Mouse (Mus musculus) frontal cortex, adult 2 months (tissue): ENCODE data around the gene Efna4. TPM values are rescaled to one million over a fixed set of nuclear protein-coding genes. Genes with fewer than 3 reads are reported as not detected.
A peak's percentile ranks its signal among the peaks of the same experiment; 100 is the strongest.

ENCODE experiments used
- DNase-seq, 2 experiments: peaks; one replicate each; pipeline ENCODE4 v3.0.0; 2022; ENCODE audit warnings: low spot score in 1 of 2; ENCODE audit errors: extremely low spot score in 1 of 2
- polyA plus RNA-seq: library from polyadenylated mRNA; depleted of rRNA; stranded (reverse); fragments of >200 nt; gene quantifications from 2 replicates; pipeline ENCODE4 v1.2.3, GENCODE M21; 2012

Gene Efna4
- polyA plus RNA-seq, 1 experiment: 1.2 TPM

DNA sequence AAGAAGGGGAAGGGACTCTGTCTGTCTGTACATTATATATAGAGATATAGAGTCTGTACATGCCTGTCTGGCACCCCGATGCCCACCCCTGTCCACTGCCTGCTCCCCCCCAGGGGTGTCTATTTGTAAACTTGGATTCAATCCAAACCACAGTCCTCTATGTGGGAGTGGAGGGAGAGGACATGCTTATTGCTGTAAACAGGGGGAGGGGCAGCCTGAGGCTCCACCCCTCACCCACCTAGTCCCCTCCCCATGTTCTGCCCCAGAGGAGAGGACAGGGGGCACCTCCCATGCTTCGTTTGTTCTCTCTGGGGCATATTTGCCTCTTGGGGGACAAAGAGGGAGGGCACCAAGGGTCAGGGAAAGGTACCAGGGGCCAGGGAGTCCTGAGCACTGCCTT is 23.0 kb downstream of the Efna4 start:
- no peak for DNase-seq

DNA sequence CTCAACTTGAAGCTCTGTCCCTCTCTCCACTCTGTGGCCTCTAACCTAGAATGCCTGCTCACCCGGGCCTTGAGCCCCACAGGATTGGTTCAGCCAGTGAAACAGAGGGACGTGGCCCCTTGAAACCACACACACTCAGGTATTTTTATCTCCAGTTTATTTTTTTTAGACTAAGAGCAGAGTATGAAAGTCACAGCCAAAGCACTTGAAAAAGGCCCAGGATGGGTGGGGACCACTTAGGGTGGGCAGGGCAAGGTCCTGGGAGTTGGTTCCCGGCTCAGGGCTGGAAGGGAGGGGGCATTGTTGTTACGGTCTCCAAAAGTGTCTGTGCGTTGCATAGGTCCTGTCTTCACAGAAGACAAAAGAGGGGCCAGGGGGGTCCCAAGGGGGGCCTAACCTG is 23.5 kb downstream of the Efna4 start:
- no peak for DNase-seq

DNA sequence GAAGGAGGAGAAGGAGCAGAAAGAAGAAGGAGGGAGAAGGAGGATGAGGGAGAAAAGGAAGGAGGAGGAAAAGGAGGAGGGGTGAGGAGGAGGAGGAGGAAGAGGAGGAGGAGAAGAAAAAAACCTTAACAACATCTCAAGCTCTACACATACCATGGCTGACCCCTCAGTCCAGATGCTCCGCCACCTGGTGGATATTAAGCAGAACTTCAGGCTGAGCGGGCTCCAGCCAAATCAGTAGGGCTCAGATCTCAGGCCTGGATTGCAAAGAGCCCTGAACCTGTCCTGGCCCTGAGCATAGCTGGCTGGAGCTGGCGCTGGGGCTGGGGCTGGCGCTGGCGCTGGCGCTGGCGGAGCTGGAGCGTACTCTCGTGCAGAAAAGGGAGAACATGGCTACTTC is 29.7 kb downstream of the Efna4 start:
- DNase-seq: peak in 1 of 2 experiments; percentile 78

DNA sequence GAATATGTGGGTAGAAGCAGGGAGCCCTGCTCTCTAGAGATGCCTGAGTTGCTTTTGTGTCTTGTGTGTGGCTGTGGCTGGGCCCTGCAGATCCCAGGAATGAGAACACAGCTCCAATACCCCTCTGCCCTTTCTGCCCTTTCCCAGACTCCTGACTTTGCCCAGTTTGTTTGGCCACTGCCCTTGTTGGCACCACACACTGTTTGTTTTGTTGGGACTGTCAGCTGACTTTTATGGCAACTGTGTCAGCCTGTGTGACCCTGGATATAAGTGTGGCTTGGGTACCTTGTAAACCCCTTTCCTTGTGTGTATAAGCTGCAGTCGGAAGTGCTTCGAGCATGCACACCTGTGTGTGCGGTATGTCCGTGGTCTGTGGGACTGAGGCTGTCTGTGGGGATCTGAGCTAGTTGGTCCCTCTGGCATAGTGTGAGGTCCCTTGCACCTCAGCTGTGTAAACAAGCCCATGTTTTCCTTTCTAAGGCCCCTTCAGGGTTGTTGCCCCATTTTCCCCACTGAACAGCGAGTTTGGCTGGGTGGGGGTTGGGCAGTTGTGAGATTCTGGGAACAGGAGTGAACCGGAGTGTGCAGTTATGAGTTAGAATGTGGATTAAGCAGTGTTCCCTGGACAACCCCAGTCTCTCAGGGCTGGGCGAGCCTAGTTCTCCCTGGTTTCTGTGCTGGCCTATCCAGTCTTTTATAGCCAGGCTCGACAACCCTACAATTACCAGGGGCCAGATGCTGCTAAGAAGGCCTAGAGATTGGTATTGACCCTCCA is 32.1 kb downstream of the Efna4 start:
- DNase-seq: no peak

DNA sequence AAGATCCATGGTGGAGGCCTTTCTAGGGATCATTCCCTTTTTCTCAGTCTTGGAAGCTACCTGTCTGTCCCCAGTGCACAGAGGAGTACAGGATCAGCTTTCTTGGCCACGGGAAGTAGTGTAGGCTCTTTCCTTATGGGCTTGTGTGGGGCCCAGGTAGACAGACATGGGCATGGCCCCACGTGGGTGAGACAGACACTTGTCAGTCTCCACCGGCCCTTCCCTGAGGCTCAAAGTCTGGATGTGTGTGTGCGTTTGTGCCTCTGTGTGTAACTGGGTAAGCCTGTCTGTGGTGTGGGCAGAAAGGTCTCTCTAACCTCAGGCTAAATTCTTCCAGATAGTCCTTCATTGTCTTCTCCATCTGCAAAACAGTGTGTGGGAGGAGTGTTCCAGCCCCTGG is 32.7 kb downstream of the Efna4 start:
- no peak for DNase-seq

DNA sequence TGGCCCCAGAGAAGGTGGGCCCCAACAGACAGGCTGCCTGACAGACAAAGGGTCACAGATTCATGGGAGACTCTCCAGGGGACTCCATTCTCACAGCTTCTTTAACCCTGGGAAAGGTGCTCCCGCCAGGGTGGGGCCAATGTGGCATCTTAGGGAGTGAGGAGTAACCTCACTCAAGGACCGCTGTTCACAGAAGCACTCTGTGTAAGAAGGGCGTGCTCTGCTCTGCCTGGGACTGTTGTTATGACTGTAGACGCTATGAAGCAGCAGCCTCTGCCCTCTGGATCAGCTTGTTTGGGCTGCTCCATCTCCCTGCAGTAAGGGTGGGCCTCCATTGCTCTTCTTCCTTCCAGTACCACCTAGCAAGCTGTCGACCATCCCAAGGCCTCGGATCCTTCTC is 33.4 kb downstream of the Efna4 start:
- no peak for DNase-seq

DNA sequence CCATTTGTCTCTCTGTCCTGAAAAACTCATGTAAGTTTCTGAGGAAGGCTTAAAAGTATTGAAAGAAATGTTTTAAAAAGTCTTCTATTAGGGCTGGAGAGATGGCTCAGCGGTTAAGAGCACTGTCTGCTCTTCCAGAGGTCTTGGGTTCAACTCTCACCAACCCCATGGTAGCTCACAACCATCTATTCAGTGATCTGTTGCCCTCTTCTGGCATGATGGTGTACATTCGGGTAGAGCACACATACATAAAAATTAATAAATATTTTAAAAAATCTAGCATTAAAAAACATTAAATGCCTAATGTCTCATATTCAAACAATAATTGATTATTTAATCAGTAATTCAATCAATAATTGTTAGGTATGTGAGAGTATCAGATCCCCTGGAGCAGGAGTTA is 37.3 kb downstream of the Efna4 start:
- no peak for DNase-seq

DNA sequence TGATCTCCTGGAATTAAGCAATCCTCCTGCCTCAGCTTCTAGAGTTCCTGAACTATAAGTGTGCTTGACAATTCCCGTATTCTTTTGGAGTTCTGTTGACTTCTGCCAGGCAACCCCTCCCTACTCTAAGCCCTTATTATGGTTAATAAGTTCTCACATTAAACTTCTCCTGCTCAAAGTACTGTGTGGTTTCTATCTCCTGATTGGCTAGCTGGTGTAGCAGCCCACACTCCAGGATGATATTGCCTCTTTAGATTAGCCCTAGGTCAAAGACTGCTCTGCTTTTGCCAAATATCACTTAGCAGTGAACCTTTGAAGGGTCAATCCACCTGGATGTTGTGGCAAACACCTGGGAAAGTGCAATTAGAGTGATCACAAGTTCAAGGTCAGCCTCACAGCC is 37.8 kb downstream of the Efna4 start:
- no peak for DNase-seq

DNA sequence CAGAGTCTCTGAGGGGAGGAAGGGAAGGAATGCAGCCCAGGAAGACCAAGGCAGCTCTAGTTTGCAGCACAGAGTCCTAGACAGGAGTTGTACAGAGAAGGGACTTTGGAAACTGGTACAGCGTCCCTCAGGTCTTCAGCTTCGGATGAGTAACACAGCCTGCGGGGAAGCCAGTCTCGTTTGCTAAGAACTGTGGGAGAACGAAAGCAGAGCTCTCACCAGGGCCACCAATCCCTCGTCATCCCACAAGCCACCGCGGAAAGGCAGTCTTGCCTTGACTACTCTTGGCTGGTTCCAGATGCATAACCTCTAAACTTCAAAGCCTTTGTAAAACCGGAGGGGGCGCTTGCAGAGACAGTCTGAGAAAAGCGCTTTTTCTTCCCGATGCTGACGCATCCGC is 38.3 kb downstream of the Efna4 start:
- DNase-seq: peak in 1 of 2 experiments; percentile 59

DNA sequence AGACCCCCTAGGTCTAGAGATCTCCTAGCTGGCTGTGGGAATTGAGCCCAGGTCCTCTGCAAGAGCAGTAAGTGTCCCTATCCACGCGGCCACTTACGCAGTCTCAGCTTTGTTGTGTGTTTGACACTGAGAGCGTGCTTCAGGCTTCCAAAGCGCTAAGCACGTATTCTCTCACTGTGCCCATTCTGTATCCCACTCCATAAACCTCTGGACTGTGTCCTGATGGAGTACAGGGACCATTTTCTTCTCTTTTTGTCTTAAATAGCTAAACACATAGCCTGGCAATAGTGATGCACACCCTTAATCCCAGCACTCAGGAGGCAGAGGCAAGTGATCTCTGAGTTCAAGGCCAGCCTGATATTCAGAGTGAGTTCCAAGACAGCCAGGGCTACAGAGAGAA is 38.9 kb downstream of the Efna4 start:
- no peak for DNase-seq

DNA sequence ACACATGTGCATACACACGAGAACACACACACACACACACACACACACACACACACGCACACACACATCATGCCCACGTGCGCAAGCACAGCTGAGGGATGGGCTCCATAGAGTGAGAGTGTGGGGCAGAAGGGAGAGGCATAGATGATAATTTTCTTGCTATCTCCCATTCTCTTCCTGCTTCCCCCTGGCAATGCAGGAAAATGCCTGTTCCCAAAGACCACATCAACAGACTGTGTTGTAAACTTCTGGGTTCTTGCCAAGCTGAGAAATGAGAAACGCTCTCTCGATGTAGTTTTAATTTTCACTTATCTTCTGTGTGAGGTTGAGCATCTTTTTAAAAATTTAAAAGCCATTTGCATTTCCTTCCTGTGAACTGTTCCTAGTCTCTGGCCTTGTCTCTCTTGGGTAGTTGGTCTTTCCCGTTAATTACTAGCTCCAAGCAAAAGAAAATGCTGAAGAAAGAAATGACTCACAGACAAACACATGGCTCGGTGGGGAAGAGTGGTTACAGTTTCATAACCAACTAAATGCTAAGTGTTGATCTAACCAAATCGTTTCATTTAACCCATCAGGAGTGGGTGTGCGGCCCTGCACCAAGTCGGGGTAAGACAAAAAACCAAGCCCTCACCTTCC is 40.9 kb downstream of the Efna4 start:
- DNase-seq: peak in 1 of 2 experiments; percentile 35

DNA sequence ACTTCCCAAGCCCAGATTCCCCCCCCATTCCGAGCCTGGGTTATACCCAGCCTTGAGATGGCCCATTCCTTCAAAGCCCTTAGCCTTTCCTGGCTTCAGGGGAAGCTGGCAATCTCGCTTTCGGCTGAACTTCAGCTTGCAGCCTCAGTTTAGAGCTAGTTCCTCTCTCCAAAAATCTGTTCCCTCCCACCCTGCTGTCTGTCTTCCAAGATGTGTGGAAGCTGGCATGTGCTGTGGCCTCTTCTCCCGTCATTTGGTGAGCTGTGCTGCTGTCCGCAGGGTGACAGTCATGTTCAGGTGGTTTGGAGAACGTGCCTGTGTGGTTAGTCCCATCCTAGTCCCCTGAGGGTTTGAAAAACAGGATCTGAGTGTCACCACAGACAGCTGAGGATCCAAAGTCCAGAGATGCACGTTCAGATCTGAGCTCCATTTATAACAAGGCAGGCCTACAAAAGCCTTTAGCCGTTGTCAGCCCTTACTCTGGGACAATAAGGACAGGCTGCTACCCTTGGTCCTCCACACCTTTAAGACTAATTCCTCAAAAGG is 42.1 kb downstream of the Efna4 start:
- DNase-seq: no peak

DNA sequence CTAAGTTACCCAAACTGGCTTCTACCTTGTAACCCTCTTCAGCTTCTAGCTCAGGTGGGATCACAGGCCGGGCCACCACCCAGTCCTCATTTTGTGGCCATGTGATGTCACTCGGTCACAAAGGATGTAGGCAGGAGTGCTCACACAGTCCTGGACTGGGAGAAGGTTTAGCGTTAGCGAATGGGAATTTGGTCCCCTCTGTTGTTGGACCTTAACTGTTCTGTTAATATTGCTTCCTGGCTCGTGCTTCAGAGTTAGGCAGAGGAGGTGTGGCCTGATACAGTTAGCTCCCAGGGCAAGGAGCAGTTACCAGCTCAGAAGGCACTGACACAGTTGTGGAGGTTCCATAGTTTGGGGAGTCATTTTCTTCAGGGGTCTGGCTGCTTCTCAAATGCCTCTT is 43.6 kb downstream of the Efna4 start:
- DNase-seq: no peak

DNA sequence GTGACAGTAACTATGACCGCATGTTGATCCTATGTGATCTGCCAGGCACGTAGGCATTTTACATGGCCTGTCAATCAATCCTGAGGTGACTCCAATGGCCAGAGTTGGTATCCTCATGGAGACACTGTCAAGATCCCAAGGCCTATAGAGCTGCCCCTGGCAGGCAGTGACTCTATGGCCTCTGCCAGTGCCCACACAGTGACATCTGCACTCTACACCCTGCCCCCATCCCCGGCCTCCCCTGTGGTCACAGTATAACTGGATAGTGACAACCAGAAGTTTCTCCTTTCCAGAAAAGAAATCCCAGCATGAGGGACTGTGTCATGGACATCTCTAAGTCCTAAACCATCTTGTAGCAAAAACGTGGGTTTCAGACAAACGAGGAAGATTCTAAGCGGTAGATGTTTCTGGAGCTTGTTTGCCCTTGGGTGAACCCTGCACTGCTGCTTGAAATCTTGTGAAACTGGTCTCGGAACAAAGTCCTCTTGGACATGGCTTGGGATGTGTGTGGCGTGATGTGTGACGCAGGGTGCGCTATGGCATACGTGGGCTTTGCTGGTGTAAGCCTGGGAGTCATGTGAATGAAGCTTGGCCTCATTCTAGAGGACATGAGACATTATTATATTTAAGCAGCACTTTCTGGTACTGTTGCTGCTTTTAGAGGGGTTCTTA is 44.4 kb downstream of the Efna4 start:
- DNase-seq: no peak

DNA sequence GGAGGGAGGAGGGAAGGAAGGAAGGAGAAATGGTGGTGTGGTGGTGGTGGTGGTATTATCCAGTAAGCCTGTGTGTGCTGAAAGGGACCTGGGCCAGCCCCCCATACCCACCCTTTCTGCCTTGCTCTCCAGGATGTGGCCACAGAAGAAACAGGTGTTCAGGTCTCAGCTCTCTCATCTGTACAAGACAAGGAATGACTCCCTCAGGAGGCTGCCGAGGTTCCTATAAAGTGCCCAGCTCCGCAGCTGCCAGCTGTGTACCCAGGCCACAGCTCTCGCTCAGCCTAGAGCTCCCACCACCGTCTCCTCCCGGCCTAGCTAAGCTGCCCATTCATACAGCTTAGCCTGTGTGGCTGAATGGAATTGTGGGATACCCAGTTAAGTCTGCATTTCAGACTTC is 45.5 kb downstream of the Efna4 start:
- no peak for DNase-seq

DNA sequence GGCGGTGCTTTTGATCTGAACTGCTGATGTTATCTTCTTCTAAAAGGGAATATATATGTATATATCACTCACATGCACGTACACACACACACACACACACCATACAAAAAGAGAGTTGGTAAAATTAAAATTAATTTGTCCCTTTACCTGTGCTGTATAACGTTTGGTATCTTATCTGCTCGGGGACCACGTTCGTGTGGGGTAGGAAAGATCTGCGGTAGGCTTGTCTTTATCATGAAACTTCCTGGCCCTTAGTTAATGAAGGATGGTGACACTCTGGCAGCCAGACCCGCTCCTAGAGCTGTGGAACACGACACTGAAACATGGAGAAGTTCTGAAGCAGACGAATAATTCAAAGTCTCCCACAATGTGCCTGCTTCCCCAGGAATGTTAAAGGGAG is 46.0 kb downstream of the Efna4 start:
- no peak for DNase-seq

DNA sequence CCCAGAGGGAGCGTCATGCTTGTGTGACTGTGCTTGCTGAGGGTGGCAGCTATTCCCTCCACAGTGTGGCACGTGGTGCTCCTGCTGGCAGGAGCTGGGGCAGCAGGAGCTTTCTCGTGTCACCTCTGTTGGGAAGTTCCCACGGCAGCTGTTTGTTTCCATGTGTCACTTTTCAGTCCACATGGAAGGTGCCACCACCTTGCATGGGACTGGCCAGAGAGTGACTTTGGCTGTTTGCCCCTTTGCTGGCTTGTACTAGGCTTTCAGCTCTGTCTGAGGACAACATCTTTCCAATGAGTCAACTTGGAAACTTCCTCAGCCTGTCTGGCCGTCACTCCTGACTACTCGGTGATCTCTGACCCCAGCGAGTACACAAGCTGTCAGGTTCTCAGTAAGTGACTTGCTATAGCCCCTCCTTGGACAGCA is 49.3 kb downstream of the Efna4 start:
- DNase-seq: no peak

DNA sequence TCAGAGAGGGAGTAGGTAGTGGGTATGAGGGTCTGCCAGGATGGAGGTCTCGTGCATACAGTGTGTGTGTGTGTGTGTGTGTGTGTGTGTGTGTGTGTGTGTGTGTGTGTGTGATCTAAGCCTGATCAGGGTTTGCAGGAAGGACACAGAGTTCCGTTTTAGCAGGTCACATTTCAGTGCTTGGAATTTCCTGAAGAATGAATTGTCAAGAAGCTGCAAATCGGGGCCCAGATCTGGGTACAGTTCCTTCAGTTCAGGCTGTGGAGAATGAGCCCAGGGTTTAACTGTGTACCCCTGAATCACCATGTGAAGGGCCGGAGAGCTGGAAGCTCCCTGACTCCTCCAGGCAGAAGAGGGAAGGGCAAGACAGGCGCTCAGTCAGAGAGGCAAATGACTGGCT is 50.5 kb downstream of the Efna4 start:
- no peak for DNase-seq

DNA sequence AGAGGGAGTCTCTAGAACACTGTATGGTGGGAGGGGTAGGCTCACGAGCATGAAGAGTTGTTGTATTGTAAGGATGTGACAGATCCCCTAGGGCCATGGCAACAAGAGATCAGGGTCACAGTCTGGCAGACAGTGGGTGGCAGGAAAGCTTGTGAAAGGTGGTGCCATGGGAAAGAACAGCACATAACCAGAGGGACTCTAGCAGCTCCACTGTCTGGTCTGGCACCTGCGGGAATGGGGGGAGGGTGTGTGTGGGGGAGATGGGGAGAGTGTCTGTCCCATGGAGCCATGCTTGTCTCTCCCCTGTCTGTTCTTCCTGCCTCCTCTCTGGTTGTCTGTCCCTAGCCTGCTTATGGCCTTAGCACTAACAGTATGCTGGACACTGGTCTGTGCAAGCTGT is 52.3 kb downstream of the Efna4 start:
- DNase-seq: no peak

DNA sequence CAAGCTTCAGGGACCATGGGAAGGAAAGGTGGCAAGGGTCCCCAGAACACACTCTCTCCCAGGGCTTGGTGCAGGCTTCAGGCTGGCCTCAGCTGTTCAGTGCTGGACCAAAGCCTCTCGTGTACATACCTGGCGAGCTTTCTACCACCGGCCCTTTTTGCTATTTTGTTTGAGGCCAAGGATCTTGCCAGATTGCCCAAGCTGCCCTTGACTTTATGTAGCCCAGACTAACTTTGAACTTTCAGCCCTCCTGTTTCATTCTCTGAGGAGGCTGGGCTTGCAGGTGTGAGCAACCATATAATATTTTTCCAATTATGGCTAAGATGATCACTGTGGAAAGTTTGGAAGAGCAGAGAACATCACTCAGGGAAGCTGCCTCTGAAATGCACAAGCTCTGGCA is 53.6 kb downstream of the Efna4 start:
- DNase-seq: no peak
